Mouse (Mus musculus) limb, embryonic 13.5 days (tissue): ENCODE results near the gene Rars2. TPM values are rescaled to one million over a fixed set of nuclear protein-coding genes. Genes with fewer than 3 reads are reported as not detected.

ENCODE experiments used
- ATAC-seq: fragments of 200-750 bp; cut with Nextera tagmentation; 2 replicates; pipeline ENCODE4 v1.8.0; 2017; ENCODE audit warnings: low read depth, moderate number of reproducible peaks, moderate TSS enrichment; ENCODE audit not compliant: low FRiP score
- H3K27ac ChIP-seq: fragments of 300-500 bp; sonication (generic); 2 replicates; pipeline ENCODE4 v1.5.1; 2015; ENCODE audit warnings: inconsistent platforms, mild to moderate bottlenecking, moderate library complexity
- H3K27me3 ChIP-seq: fragments of 300-500 bp; sonication (generic); 2 replicates; pipeline ENCODE4 v1.6.1; 2015; ENCODE audit warnings: mild to moderate bottlenecking, inconsistent platforms
- H3K36me3 ChIP-seq: fragments of 300-500 bp; sonication (generic); 2 replicates; pipeline ENCODE4 v1.6.1; 2015; ENCODE audit warnings: inconsistent platforms, mild to moderate bottlenecking, moderate library complexity
- H3K4me1 ChIP-seq: fragments of 300-500 bp; sonication (generic); 2 replicates; pipeline ENCODE4 v1.6.1; 2015; ENCODE audit warnings: inconsistent platforms
- H3K4me2 ChIP-seq: fragments of 300-500 bp; sonication (generic); replicated peaks from 2 replicates; pipeline ENCODE4 v1.6.1; 2015; ENCODE audit warnings: inconsistent platforms, mild to moderate bottlenecking, moderate library complexity
- H3K4me3 ChIP-seq: fragments of 300-500 bp; sonication (generic); 2 replicates; pipeline ENCODE4 v1.5.1; 2015; ENCODE audit warnings: moderate library complexity, mild to moderate bottlenecking, inconsistent platforms
- H3K9ac ChIP-seq: fragments of 300-500 bp; sonication (generic); 2 replicates; pipeline ENCODE4 v1.6.1; 2015; ENCODE audit warnings: mild to moderate bottlenecking, inconsistent platforms
- H3K9me3 ChIP-seq: fragments of 300-500 bp; sonication (generic); 2 replicates; pipeline ENCODE4 v1.6.1; 2016; ENCODE audit warnings: inconsistent platforms
- WGBS: fragments of 180-500 bp; shearing (Covaris S2); methylation state at CpG from one replicate; pipeline ENCODE4 v1.1.7; 2015; 5-methylcytosine and 5-hydroxymethylcytosine counted together
- polyA plus RNA-seq: library from polyadenylated mRNA; unstranded; fragments of >200 nt; fragmentation: Nextera tagmentation; extraction: Ambion mirVana; gene quantifications from 2 replicates; pipeline ENCODE4 v1.2.1, GENCODE M21; 2015

Gene Rars2
- polyA plus RNA-seq, 1 experiment from 2014 or later = 67.5 TPM

- 87% methylated on average over 3 of the region's 3 CpGs for WGBS
- Histone ChIP-seq H3K9me3 (peaks cover 1% of the 10 kb centered on the region; the same call in 1 of the 2 replicates), H3K36me3 (no peaks in the 10 kb centered on the region), H3K27ac (no peak overlapping the region), H3K4me1 (no peaks in the 10 kb centered on the region), H3K27me3 (no peaks in the 10 kb centered on the region), H3K4me2 (no peak overlapping the region), H3K4me3 (no peak overlapping the region), H3K9ac (no peak overlapping the region)
- ATAC-seq = no peak
Observed at GRCm38 (mm10) chr4:34707248-34707647, 92.5 kb downstream of the Rars2 start.

GRCm38 (mm10) chr4:34708127-34708526, 93.4 kb downstream of the Rars2 start:
- 84% methylated on average over 3 of the region's 3 CpGs for WGBS

More at GRCm38 (mm10) chr4:34708127-34708526, 93.4 kb downstream of the Rars2 start:
- H3K9me3 ChIP-seq = no peaks in the 10 kb centered on the region
- no peak overlapping the region for H3K4me3 ChIP-seq
- no peak for ATAC-seq
- H3K27ac ChIP-seq = no peak overlapping the region
- no peak overlapping the region for H3K9ac ChIP-seq
- no peaks in the 10 kb centered on the region for H3K36me3 ChIP-seq
- no peaks in the 10 kb centered on the region for H3K27me3 ChIP-seq
- no peaks in the 10 kb centered on the region for H3K4me1 ChIP-seq
- H3K4me2 ChIP-seq = no peak overlapping the region

Other genes starting within 250 kb of the Rars2 start
- gene Akirin2, start 64.0 kb upstream of the Rars2 start, polyA plus RNA-seq = 53.8 and 59.7 TPM in 2 replicates
- 97.2 and 98.4 TPM in 2 replicates for gene Orc3, start within 50 bp of the Rars2 start, polyA plus RNA-seq
- 58.0 and 58.5 TPM in 2 replicates for gene Slc35a1, start 72.5 kb downstream of the Rars2 start, polyA plus RNA-seq
- 0.32 TPM in 1 of 2 replicates, not detected in the other for gene Cfap206, start 115.2 kb downstream of the Rars2 start, polyA plus RNA-seq
- not detected in 2 replicates for gene Gm136, start 141.3 kb downstream of the Rars2 start, polyA plus RNA-seq
- gene Smim8, start 163.5 kb downstream of the Rars2 start, polyA plus RNA-seq = 43.6 and 49.9 TPM in 2 replicates